Mouse (Mus musculus) adrenal gland (tissue): ENCODE measurements around the gene Epha3.

Experiments used
- intact Hi-C: fragments of 180-260 bp; cut with DNase I; formaldehyde crosslinking; loops from one replicate; pipeline ENCODE4 v1.15.1; 2025

Gene Epha3

GRCm38 (mm10) chr16:63792084-63792483 is 71.9 kb downstream of the Epha3 start:
- intact Hi-C loops: no loop called here

GRCm38 (mm10) chr16:63783544-63783943 is 80.4 kb downstream of the Epha3 start:
- intact Hi-C loops: no loop called here

GRCm38 (mm10) chr16:63782101-63782500 is 81.9 kb downstream of the Epha3 start:
- intact Hi-C loops: no loop called here

- intact Hi-C loops: no loop called here
Observed at GRCm38 (mm10) chr16:63780151-63780550, 83.8 kb downstream of the Epha3 start.

- intact Hi-C loops: no loop called here
Observed at GRCm38 (mm10) chr16:63777811-63778210, 86.2 kb downstream of the Epha3 start.

GRCm38 (mm10) chr16:63772566-63772965 is 91.4 kb downstream of the Epha3 start:
- intact Hi-C loops: no loop called here

- intact Hi-C loops: no loop called here
Observed at GRCm38 (mm10) chr16:63767589-63767988, 96.4 kb downstream of the Epha3 start.

- intact Hi-C loops: no loop called here
Observed at GRCm38 (mm10) chr16:63761177-63761576, 102.8 kb downstream of the Epha3 start.

- intact Hi-C loops: no loop called here
Observed at GRCm38 (mm10) chr16:63760112-63760511, 103.9 kb downstream of the Epha3 start.

GRCm38 (mm10) chr16:63753052-63753451 is 110.9 kb downstream of the Epha3 start:
- intact Hi-C loops: no loop called here

GRCm38 (mm10) chr16:63747817-63748216 is 116.2 kb downstream of the Epha3 start:
- intact Hi-C loops: no loop called here

GRCm38 (mm10) chr16:63745465-63745864 is 118.5 kb downstream of the Epha3 start:
- intact Hi-C loops: no loop called here

GRCm38 (mm10) chr16:63743208-63743854 is 120.6 kb downstream of the Epha3 start:
- intact Hi-C loops: no loop called here

GRCm38 (mm10) chr16:63719235-63719634 is 144.7 kb downstream of the Epha3 start:
- intact Hi-C loops: no loop called here

GRCm38 (mm10) chr16:63717317-63717716 is 146.7 kb downstream of the Epha3 start:
- intact Hi-C loops: no loop called here

- intact Hi-C loops: no loop called here
Observed at GRCm38 (mm10) chr16:63706912-63707868, 156.8 kb downstream of the Epha3 start.

- intact Hi-C loops: no loop called here
Observed at GRCm38 (mm10) chr16:63689371-63689770, 174.6 kb downstream of the Epha3 start.

GRCm38 (mm10) chr16:63684211-63684610 is 179.8 kb downstream of the Epha3 start:
- intact Hi-C loops: no loop called here

GRCm38 (mm10) chr16:63674426-63674825 is 189.5 kb downstream of the Epha3 start:
- intact Hi-C loops: no loop called here

- intact Hi-C loops: no loop called here
Observed at GRCm38 (mm10) chr16:63673236-63673840, 190.6 kb downstream of the Epha3 start.

GRCm38 (mm10) chr16:63665897-63666464 is 198.0 kb downstream of the Epha3 start:
- intact Hi-C loops: no loop called here
